Mouse (Mus musculus) liver, adult 2 months (tissue): ENCODE results near the gene Psmb5. TPM values are rescaled to one million over a fixed set of nuclear protein-coding genes. Genes with fewer than 3 reads are reported as not detected.

ENCODE experiments used
- DNase-seq: peaks from one replicate; pipeline ENCODE4 v3.0.0-alpha.2; 2011; ENCODE audit warnings: low read depth, low spot score; ENCODE audit errors: extremely low read depth
- H3K27ac ChIP-seq: fragments of 200-500 bp; replicated peaks from 2 replicates; pipeline ENCODE4 v1.5.1; 2012; ENCODE audit warnings: low read depth, mild to moderate bottlenecking, control low read depth, inconsistent platforms, low read length; ENCODE audit not compliant: insufficient read depth
- H3K27me3 ChIP-seq: fragments of 200-500 bp; 2 replicates; pipeline ENCODE4 v1.6.1; 2012; ENCODE audit warnings: mild to moderate bottlenecking, moderate library complexity, low read length, inconsistent platforms; ENCODE audit not compliant: control insufficient read depth, insufficient read depth
- H3K36me3 ChIP-seq: fragments of 200-500 bp; 2 replicates; pipeline ENCODE4 v1.6.1; 2012; ENCODE audit warnings: low read length, inconsistent platforms; ENCODE audit not compliant: control insufficient read depth, insufficient read depth
- H3K4me1 ChIP-seq: fragments of 200-500 bp; 2 replicates; pipeline ENCODE4 v1.6.1; 2011; ENCODE audit warnings: low read length; ENCODE audit not compliant: control insufficient read depth, insufficient read depth
- H3K4me3 ChIP-seq: fragments of 200-500 bp; 2 replicates; pipeline ENCODE4 v1.5.1; 2011; ENCODE audit warnings: low read depth, mild to moderate bottlenecking, control low read depth, low read length, moderate library complexity; ENCODE audit not compliant: insufficient read depth
- H3K79me2 ChIP-seq: fragments of 200-500 bp; 2 replicates; pipeline ENCODE4 v1.6.1; 2012; ENCODE audit warnings: inconsistent platforms, mild to moderate bottlenecking, low read length, moderate library complexity; ENCODE audit not compliant: control insufficient read depth, insufficient read depth
- H3K9ac ChIP-seq: fragments of 200-500 bp; 2 replicates; pipeline ENCODE4 v1.6.1; 2012; ENCODE audit warnings: low read depth, mild to moderate bottlenecking, control low read depth, inconsistent platforms, low read length
- CTCF ChIP-seq: fragments of 200-500 bp; IDR thresholded peaks from 2 replicates; pipeline ENCODE4 v1.5.1; 2011; ENCODE audit warnings: low read depth, low read length, control low read depth
- POLR2A ChIP-seq: fragments of 200-500 bp; IDR thresholded peaks from 2 replicates; pipeline ENCODE4 v1.6.1; 2011; ENCODE audit warnings: low read length, control low read depth; ENCODE audit not compliant: insufficient read depth; ENCODE audit errors: extremely low read depth
- WGBS: fragments of 180-500 bp; shearing (Covaris S2); methylation state at CpG from one replicate; pipeline ENCODE4 v1.1.7; 2018; 5-methylcytosine and 5-hydroxymethylcytosine counted together
- polyA plus RNA-seq: library from polyadenylated mRNA; depleted of rRNA; stranded (reverse); fragments of >200 nt; gene quantifications from 2 replicates; pipeline ENCODE4 v1.2.3, GENCODE M21; 2012
- total RNA-seq: library from RNA; depleted of rRNA; stranded (reverse); fragments of >200 nt; gene quantifications from 2 replicates; pipeline ENCODE4 v1.2.3, GENCODE M21; 2014

The Psmb5 gene
- total and polyA plus RNA-seq, 2 experiments = 181 to 217 TPM

- DNase-seq = no peak
- H3K27ac ChIP-seq = no peak overlapping the region
- no peaks in the 10 kb centered on the region; the same call in 1 of the 2 replicates for H3K36me3 ChIP-seq
- 77% methylated on average over 5 of the region's 5 CpGs for WGBS
- no peak for TF ChIP-seq POLR2A
- TF ChIP-seq CTCF = no peak
- no peaks in the 10 kb centered on the region for H3K27me3 ChIP-seq
- no peak overlapping the region for H3K9ac ChIP-seq
- no peaks in the 10 kb centered on the region for H3K79me2 ChIP-seq
- no peak overlapping the region for H3K4me3 ChIP-seq
- no peaks in the 10 kb centered on the region for H3K4me1 ChIP-seq
Measured at GRCm38 (mm10) chr14:54638210-54638609, 20.4 kb upstream of the Psmb5 start.

GRCm38 (mm10) chr14:54636954-54637353 is 19.1 kb upstream of the Psmb5 start:
- peak; percentile 39 for DNase-seq

GRCm38 (mm10) chr14:54634182-54634581 is 16.4 kb upstream of the Psmb5 start:
- Histone ChIP-seq H3K36me3 (no peaks in the 10 kb centered on the region), H3K27me3 (no peaks in the 10 kb centered on the region), H3K9ac (no peak overlapping the region), H3K4me3 (no peak overlapping the region), H3K4me1 (no peaks in the 10 kb centered on the region), H3K79me2 (no peaks in the 10 kb centered on the region), H3K27ac (no peak overlapping the region)
- 73% methylated on average over 4 of the region's 4 CpGs for WGBS
- no peak for DNase-seq
- TF ChIP-seq CTCF (no peak), POLR2A (no peak)

More at GRCm38 (mm10) chr14:54636954-54637353, 19.1 kb upstream of the Psmb5 start:
- Histone ChIP-seq H3K27ac (no peak overlapping the region), H3K9ac (no peak overlapping the region), H3K36me3 (no peaks in the 10 kb centered on the region), H3K79me2 (no peaks in the 10 kb centered on the region), H3K4me1 (no peaks in the 10 kb centered on the region), H3K4me3 (no peak overlapping the region), H3K27me3 (no peaks in the 10 kb centered on the region)
- TF ChIP-seq POLR2A (no peak), CTCF (peak; percentile 87)
- WGBS = 50% methylated on average over 8 of the region's 8 CpGs

- no peaks in the 10 kb centered on the region for H3K79me2 ChIP-seq
- H3K4me1 ChIP-seq = no peaks in the 10 kb centered on the region
- no peaks in the 10 kb centered on the region for H3K36me3 ChIP-seq
- no peak overlapping the region for H3K4me3 ChIP-seq
- H3K27me3 ChIP-seq = no peaks in the 10 kb centered on the region
- 97% methylated on average over 37 of the region's 37 CpGs for WGBS
- TF ChIP-seq CTCF (no peak), POLR2A (no peak)
- H3K27ac ChIP-seq = no peak overlapping the region
- no peak for DNase-seq
- no peak overlapping the region for H3K9ac ChIP-seq
Measured at GRCm38 (mm10) chr14:54632252-54632651, 14.4 kb upstream of the Psmb5 start.

- no peak overlapping the region for H3K4me3 ChIP-seq
- 86% methylated on average over 4 of the region's 4 CpGs for WGBS
- TF ChIP-seq CTCF (no peak), POLR2A (no peak)
Measured at GRCm38 (mm10) chr14:54631240-54631599, 13.4 kb upstream of the Psmb5 start.

GRCm38 (mm10) chr14:54630583-54631239 is 12.9 kb upstream of the Psmb5 start:
- Histone ChIP-seq H3K4me1 (no peaks in the 10 kb centered on the region), H3K79me2 (no peaks in the 10 kb centered on the region), H3K36me3 (no peaks in the 10 kb centered on the region), H3K27ac (no peak overlapping the region), H3K9ac (no peak overlapping the region), H3K27me3 (no peaks in the 10 kb centered on the region), H3K4me3 (no peak overlapping the region)
- WGBS = 88% methylated on average over 11 of the region's 11 CpGs
- DNase-seq = no peak
- TF ChIP-seq CTCF (no peak), POLR2A (no peak)

More at GRCm38 (mm10) chr14:54631240-54631599, 13.4 kb upstream of the Psmb5 start:
- no peaks in the 10 kb centered on the region for H3K79me2 ChIP-seq
- H3K27ac ChIP-seq = no peak overlapping the region
- no peaks in the 10 kb centered on the region for H3K27me3 ChIP-seq
- H3K36me3 ChIP-seq = no peaks in the 10 kb centered on the region
- no peak for DNase-seq
- H3K9ac ChIP-seq = no peak overlapping the region
- H3K4me1 ChIP-seq = no peaks in the 10 kb centered on the region
